Mouse (Mus musculus) MEL (cell line): Measurements from ENCODE around the gene Apc2. TPM values are rescaled to one million over a fixed set of nuclear protein-coding genes. Genes with fewer than 3 reads are reported as not detected.
A peak's percentile ranks its signal among the peaks of the same experiment; 100 is the strongest.

Experiments
- DNase-seq: peaks from one replicate; pipeline ENCODE4 v3.0.0; 2011; ENCODE audit warnings: low read depth, low spot score
- H3K27ac ChIP-seq: 2 replicates; pipeline ENCODE4 v1.5.1; 2012; ENCODE audit warnings: low read depth, mild to moderate bottlenecking, control low read depth, low read length, moderate library complexity; ENCODE audit not compliant: control insufficient read depth
- H3K27me3 ChIP-seq, 2 experiments: fragments of 150-350 bp in 1 of 2; sonication (generic) in 1 of 2; 2 replicates each; pipeline ENCODE4 v1.6.1; 2012; ENCODE audit warnings: low read length in 2 of 2, mild to moderate bottlenecking in 2 of 2, improper control_type of control experiment in 1 of 2, moderate library complexity in 1 of 2; ENCODE audit not compliant: insufficient read depth in 2 of 2, control insufficient read depth in 1 of 2
- H3K36me3 ChIP-seq, 2 experiments: 2 replicates each; pipeline ENCODE4 v1.6.1; 2012 to 2014; ENCODE audit warnings: low read length in 2 of 2, improper control_type of control experiment in 1 of 2, inconsistent platforms in 1 of 2, mild to moderate bottlenecking in 1 of 2; ENCODE audit not compliant: insufficient read depth in 2 of 2, control insufficient read depth in 1 of 2
- H3K4me1 ChIP-seq, 2 experiments: fragments of 150-350 bp in 1 of 2; sonication (generic) in 1 of 2; 2 replicates each; pipeline ENCODE4 v1.6.1; 2012; ENCODE audit warnings: low read length in 2 of 2, improper control_type of control experiment in 1 of 2, mild to moderate bottlenecking in 1 of 2; ENCODE audit not compliant: insufficient read depth in 2 of 2, control insufficient read depth in 1 of 2
- H3K4me3 ChIP-seq, 2 experiments: fragments of 150-350 bp in 1 of 2; sonication (generic) in 1 of 2; 2 replicates each; pipeline ENCODE4 v1.5.1; 2012; ENCODE audit warnings: low read depth in 2 of 2, low read length in 2 of 2, mild to moderate bottlenecking in 2 of 2, moderate library complexity in 2 of 2, control low read depth in 1 of 2, improper control_type of control experiment in 1 of 2; ENCODE audit not compliant: control insufficient read depth in 1 of 2, insufficient read depth in 1 of 2
- H3K79me2 ChIP-seq: 2 replicates; pipeline ENCODE4 v1.6.1; 2012; ENCODE audit warnings: mild to moderate bottlenecking, low read length, moderate library complexity; ENCODE audit not compliant: control insufficient read depth, poor library complexity, insufficient read depth
- H3K9ac ChIP-seq: 2 replicates; pipeline ENCODE4 v1.6.1; 2012; ENCODE audit warnings: low read depth, mild to moderate bottlenecking, control low read depth, low read length, moderate library complexity; ENCODE audit not compliant: control insufficient read depth, poor library complexity, severe bottlenecking
- H3K9me3 ChIP-seq: fragments of 150-350 bp; sonication (generic); replicated peaks from 2 replicates; pipeline ENCODE4 v1.6.1; 2012; ENCODE audit warnings: mild to moderate bottlenecking, low read length, improper control_type of control experiment, moderate library complexity; ENCODE audit not compliant: insufficient read depth
- BHLHE40 ChIP-seq: IDR thresholded peaks from 2 replicates; pipeline ENCODE4 v1.6.1; 2012; ENCODE audit warnings: low read depth, mild to moderate bottlenecking, inconsistent platforms, low read length, improper control_type of control experiment, borderline replicate concordance
- CHD2 ChIP-seq: IDR thresholded peaks from 2 replicates; pipeline ENCODE4 v1.6.1; 2011; ENCODE audit warnings: low read length, improper control_type of control experiment
- CTCF ChIP-seq, 3 experiments: IDR thresholded peaks in 2 of 3; conservative IDR thresholded peaks in 1 of 3; 2 replicates each; pipeline ENCODE4 v1.5.1; 2011 to 2012; ENCODE audit warnings: low read length in 3 of 3, low read depth in 2 of 3, mild to moderate bottlenecking in 2 of 3, improper control_type of control experiment in 1 of 3, inconsistent platforms in 1 of 3, mixed read lengths in 1 of 3, moderate library complexity in 1 of 3; ENCODE audit not compliant: control insufficient read depth in 1 of 3, insufficient read depth in 1 of 3, poor library complexity in 1 of 3, severe bottlenecking in 1 of 3
- E2F4 ChIP-seq: IDR thresholded peaks from 2 replicates; pipeline ENCODE4 v1.6.1; 2011; ENCODE audit warnings: low read depth, low read length, improper control_type of control experiment, borderline replicate concordance
- EP300 ChIP-seq, 2 experiments: IDR thresholded peaks; 2 replicates each; pipeline ENCODE4 v1.6.1; 2011; ENCODE audit warnings: improper control_type of control experiment in 2 of 2, low read length in 2 of 2, low read depth in 1 of 2, mild to moderate bottlenecking in 1 of 2
- ETS1 ChIP-seq: IDR thresholded peaks from 2 replicates; pipeline ENCODE4 v1.6.1; 2012; ENCODE audit warnings: low read depth, mild to moderate bottlenecking, inconsistent platforms, low read length, improper control_type of control experiment, moderate library complexity
- GABPA ChIP-seq: IDR thresholded peaks from 2 replicates; pipeline ENCODE4 v1.6.1; 2012; ENCODE audit warnings: low read depth, mild to moderate bottlenecking, inconsistent platforms, low read length, improper control_type of control experiment, moderate library complexity
- GATA1 ChIP-seq: IDR thresholded peaks from 2 replicates; pipeline ENCODE4 v1.6.1; 2011; ENCODE audit warnings: low read depth, low read length, improper control_type of control experiment
- HCFC1 ChIP-seq: IDR thresholded peaks from 2 replicates; pipeline ENCODE4 v1.6.1; 2012; ENCODE audit warnings: low read depth, mild to moderate bottlenecking, inconsistent platforms, low read length, improper control_type of control experiment, moderate library complexity
- KAT2A ChIP-seq: conservative IDR thresholded peaks from 2 replicates; pipeline ENCODE4 v1.6.1; 2012; ENCODE audit warnings: low read depth, low read length, improper control_type of control experiment, inconsistent platforms
- MAX ChIP-seq: IDR thresholded peaks from 2 replicates; pipeline ENCODE4 v1.6.1; 2011; ENCODE audit warnings: low read length, improper control_type of control experiment
- MEF2A ChIP-seq: IDR thresholded peaks from 2 replicates; pipeline ENCODE4 v1.6.1; 2014; ENCODE audit warnings: low read depth, mild to moderate bottlenecking, inconsistent platforms, low read length, improper control_type of control experiment; ENCODE audit not compliant: poor library complexity, insufficient replicate concordance, severe bottlenecking; ENCODE audit errors: extremely low read depth
- MXI1 ChIP-seq: IDR thresholded peaks from 2 replicates; pipeline ENCODE4 v1.6.1; 2011; ENCODE audit warnings: mild to moderate bottlenecking, low read depth, low read length, improper control_type of control experiment
- NELFE ChIP-seq: IDR thresholded peaks from 2 replicates; pipeline ENCODE4 v1.6.1; 2011; ENCODE audit warnings: low read depth, low read length, improper control_type of control experiment
- NRF1 ChIP-seq: IDR thresholded peaks from 2 replicates; pipeline ENCODE4 v1.6.1; 2014; ENCODE audit warnings: low read depth, mild to moderate bottlenecking, inconsistent platforms, low read length, improper control_type of control experiment, moderate library complexity; ENCODE audit not compliant: poor library complexity, insufficient read depth, severe bottlenecking
- POLR2AphosphoS5 ChIP-seq: IDR thresholded peaks from 2 replicates; pipeline ENCODE4 v1.6.1; 2012; ENCODE audit warnings: low read depth, borderline replicate concordance, mild to moderate bottlenecking, inconsistent platforms, low read length, moderate library complexity, mixed read lengths
- TAL1 ChIP-seq: IDR thresholded peaks from 2 replicates; pipeline ENCODE4 v1.6.1; 2012; ENCODE audit warnings: mild to moderate bottlenecking, inconsistent platforms, low read length, moderate library complexity, mixed read lengths
- TBP ChIP-seq: IDR thresholded peaks from 2 replicates; pipeline ENCODE4 v1.8.0; 2011; ENCODE audit warnings: low read depth, low read length, improper control_type of control experiment
- TCF12 ChIP-seq: IDR thresholded peaks from 2 replicates; pipeline ENCODE4 v1.6.1; 2014; ENCODE audit warnings: low read depth, mild to moderate bottlenecking, inconsistent platforms, low read length, improper control_type of control experiment, moderate library complexity
- UBTF ChIP-seq: IDR thresholded peaks from 2 replicates; pipeline ENCODE4 v1.6.1; 2012; ENCODE audit warnings: low read depth, mild to moderate bottlenecking, inconsistent platforms, low read length, improper control_type of control experiment, moderate library complexity, borderline replicate concordance; ENCODE audit not compliant: insufficient read depth
- USF2 ChIP-seq, 2 experiments: IDR thresholded peaks; 2 replicates each; pipeline ENCODE4 v1.6.1; 2011 to 2012; ENCODE audit warnings: improper control_type of control experiment in 2 of 2, low read length in 2 of 2, borderline replicate concordance in 1 of 2, inconsistent platforms in 1 of 2, low read depth in 1 of 2, mild to moderate bottlenecking in 1 of 2; ENCODE audit not compliant: insufficient read depth in 1 of 2
- ZMIZ1 ChIP-seq: IDR thresholded peaks from 2 replicates; pipeline ENCODE4 v1.6.1; 2012; ENCODE audit warnings: low read depth, mild to moderate bottlenecking, inconsistent platforms, low read length, improper control_type of control experiment, moderate library complexity
- ZNF384 ChIP-seq: IDR thresholded peaks from 2 replicates; pipeline ENCODE4 v1.6.1; 2012; ENCODE audit warnings: low read depth, mild to moderate bottlenecking, inconsistent platforms, low read length, improper control_type of control experiment
- polyA plus RNA-seq, 2 experiments: library from polyadenylated mRNA; stranded (reverse) in 1 of 2; unstranded in 1 of 2; fragments of >175 nt in 1 of 2; fragments of >200 nt in 1 of 2; gene quantifications; 2 replicates each; pipeline versions ENCODE4 v1.2.1 to v1.2.4; 2012; ENCODE audit warnings: low replicate concordance in 2 of 2, low read depth in 1 of 2; ENCODE audit not compliant: insufficient read length in 2 of 2, insufficient read depth in 1 of 2, missing spikeins in 1 of 2
- total RNA-seq: library from RNA; depleted of rRNA; stranded (reverse); fragments of 300-350 nt; gene quantifications from 2 replicates; pipeline ENCODE4 v1.2.3, GENCODE M21; 2012

The Apc2 gene
- total and polyA plus RNA-seq, 3 experiments = 0.58 to 1.2 TPM; not detected in 1

GRCm38 (mm10) chr10:80331636-80332524 lies 36.1 kb downstream of the Apc2 start:
- Histone ChIP-seq H3K79me2 (peaks cover 2% of the 10 kb centered on the region; the same call in 1 of the 2 replicates), H3K36me3 (peaks cover 0 to 22% of the 10 kb centered on the region in 2 experiments; a peak in 3 of 4 replicates), H3K27ac (peak overlapping the region; percentile 30; the same call in 1 of the 2 replicates), H3K4me1 (peaks cover 14 to 25% of the 10 kb centered on the region in 2 experiments), H3K9ac (peak overlapping the region; percentile 6; the same call in 1 of the 2 replicates), H3K27me3 (no peaks in the 10 kb centered on the region), H3K9me3 (no peaks in the 10 kb centered on the region), H3K4me3 (no peak overlapping the region; a peak in 1 of 4 replicates)
- peak; percentile 38 for DNase-seq
- TF ChIP-seq GABPA = no peak
- TF ChIP-seq MEF2A = no peak
- TF ChIP-seq GATA1 = peak; percentile 20; the same call in 1 of the 2 replicates
- TF ChIP-seq TAL1 = peak; percentile 75
- peak in 1 of 2 experiments; percentile 44; a peak in 2 of 4 replicates for TF ChIP-seq EP300 (IDR thresholded peaks at IDR 0.05; ENCODE audit: low read depth in 1 of 2, low read length in 2 of 2)
- no peak for TF ChIP-seq BHLHE40
- TF ChIP-seq CHD2 = no peak
- TF ChIP-seq ETS1 = peak; percentile 33; the same call in 1 of the 2 replicates
- TF ChIP-seq NELFE = no peak
- TF ChIP-seq KAT2A = no peak
- no peak for TF ChIP-seq POLR2AphosphoS5
- no peak for TF ChIP-seq HCFC1
- peak; percentile 52; the same call in 1 of the 2 replicates for TF ChIP-seq TCF12
- no peak for TF ChIP-seq USF2 (IDR thresholded peaks at IDR 0.05; ENCODE audit: borderline replicate concordance in 1 of 2, insufficient read depth in 1 of 2, low read depth in 1 of 2, low read length in 2 of 2)
- no peak for TF ChIP-seq E2F4
- TF ChIP-seq TBP = no peak

DNA sequence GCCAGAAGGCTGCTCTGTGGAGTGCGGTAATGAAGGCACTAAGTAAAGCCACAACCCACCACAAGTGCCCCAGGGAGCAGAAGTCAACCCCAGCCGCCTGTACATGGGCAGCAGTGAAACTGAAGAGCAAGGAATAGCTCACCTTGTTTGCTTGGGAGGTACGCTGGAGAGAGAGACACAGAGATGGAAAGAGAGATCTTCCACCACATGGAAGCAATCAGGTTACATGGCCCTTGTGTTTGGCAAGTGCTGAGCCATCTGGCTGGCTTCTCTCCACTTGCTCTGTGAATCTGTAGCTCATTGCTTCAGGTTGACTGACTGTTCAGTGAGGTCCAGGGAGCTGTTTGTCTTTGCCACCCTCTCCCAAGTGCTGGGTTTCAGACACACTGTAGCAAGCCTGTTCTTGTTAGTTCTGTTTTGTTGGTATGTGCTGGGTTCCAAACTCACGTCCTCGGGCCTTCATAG lies 36.8 kb downstream of the Apc2 start:
- H3K36me3 ChIP-seq = peaks cover 0 to 22% of the 10 kb centered on the region in 2 experiments; a peak in 3 of 4 replicates
- no peak overlapping the region for H3K4me3 ChIP-seq
- 0 out of 2 replicates have a peak overlapping the region, but pooled peaks have one; percentile 4 for H3K27ac ChIP-seq
- no peaks in the 10 kb centered on the region for H3K27me3 ChIP-seq
- TF ChIP-seq EP300 (IDR thresholded peaks at IDR 0.05; ENCODE audit: low read depth in 1 of 2, low read length in 2 of 2) (no peak), CTCF (IDR thresholded peaks at IDR 0.05 in 2 of 3, conservative IDR thresholded peaks at IDR 0.05 in 1 of 3; ENCODE audit: control insufficient read depth in 1 of 3, insufficient read depth in 1 of 3, low read depth in 2 of 3, low read length in 3 of 3, poor library complexity in 1 of 3, severe bottlenecking in 1 of 3) (no peak), ZNF384 (no peak), MAX (no peak), UBTF (no peak), HCFC1 (no peak), NRF1 (no peak), MXI1 (no peak), ZMIZ1 (no peak)
- peaks cover 2% of the 10 kb centered on the region; the same call in 1 of the 2 replicates for H3K79me2 ChIP-seq
- H3K9me3 ChIP-seq = no peaks in the 10 kb centered on the region
- no peak overlapping the region for H3K9ac ChIP-seq
- DNase-seq = no peak
- peaks cover 14 to 25% of the 10 kb centered on the region in 2 experiments for H3K4me1 ChIP-seq
